Mouse (Mus musculus) lung, embryonic 14.5 days (tissue): Measurements from ENCODE around the gene Sergef. TPM values are rescaled to one million over a fixed set of nuclear protein-coding genes. Genes with fewer than 3 reads are reported as not detected.
A peak's percentile ranks its signal among the peaks of the same experiment; 100 is the strongest.

ENCODE experiments used
- ATAC-seq: fragments of 200-750 bp; cut with Nextera tagmentation; 2 replicates; pipeline ENCODE4 v1.8.0; 2017; ENCODE audit warnings: mild to moderate bottlenecking, moderate TSS enrichment, moderate library complexity; ENCODE audit not compliant: insufficient read depth
- DNase-seq: peaks from one replicate; pipeline ENCODE4 v3.0.0-alpha.2; 2015
- H3K27ac ChIP-seq: fragments of 300-500 bp; sonication (generic); 2 replicates; pipeline ENCODE4 v1.5.1; 2014; ENCODE audit warnings: low read depth, mild to moderate bottlenecking, moderate library complexity
- H3K27me3 ChIP-seq: fragments of 300-500 bp; sonication (generic); 2 replicates; pipeline ENCODE4 v1.6.1; 2014; ENCODE audit warnings: low read length, control low read depth; ENCODE audit not compliant: insufficient read depth
- H3K36me3 ChIP-seq: fragments of 300-500 bp; sonication (generic); 2 replicates; pipeline ENCODE4 v1.6.1; 2014; ENCODE audit warnings: control low read depth; ENCODE audit not compliant: insufficient read depth
- H3K4me1 ChIP-seq: fragments of 300-500 bp; sonication (generic); 2 replicates; pipeline ENCODE4 v1.6.1; 2014; ENCODE audit warnings: antibody characterized with exemption, control low read depth; ENCODE audit not compliant: insufficient read depth
- H3K4me2 ChIP-seq: fragments of 300-500 bp; sonication (generic); 2 replicates; pipeline ENCODE4 v1.6.1; 2014; ENCODE audit warnings: mild to moderate bottlenecking
- H3K4me3 ChIP-seq: fragments of 300-500 bp; sonication (generic); 2 replicates; pipeline ENCODE4 v1.5.1; 2014; ENCODE audit warnings: low read depth, low read length
- H3K9ac ChIP-seq: fragments of 300-500 bp; sonication (generic); 2 replicates; pipeline ENCODE4 v1.6.1; 2014
- H3K9me3 ChIP-seq: fragments of 300-500 bp; sonication (generic); 2 replicates; pipeline ENCODE4 v1.6.1; 2016; ENCODE audit warnings: low read depth, low read length, control low read depth
- CTCF ChIP-seq: IDR thresholded peaks from 2 replicates; pipeline ENCODE4 v1.5.1; 2016; ENCODE audit warnings: antibody characterized with exemption, low read depth
- WGBS: fragments of 180-500 bp; shearing (Covaris S2); extraction: QIAGEN DNeasy Blood & Tissue Kit; methylation state at CpG from one replicate; pipeline ENCODE4 v1.1.7; 2014; 5-methylcytosine and 5-hydroxymethylcytosine counted together
- polyA plus RNA-seq: library from polyadenylated mRNA; unstranded; fragments of >200 nt; fragmentation: Nextera tagmentation; extraction: Ambion mirVana; gene quantifications from 2 replicates; pipeline ENCODE4 v1.2.1, GENCODE M21; 2014

Gene Sergef
- polyA plus RNA-seq, 1 experiment from 2014 or later = 12.7 TPM

DNA sequence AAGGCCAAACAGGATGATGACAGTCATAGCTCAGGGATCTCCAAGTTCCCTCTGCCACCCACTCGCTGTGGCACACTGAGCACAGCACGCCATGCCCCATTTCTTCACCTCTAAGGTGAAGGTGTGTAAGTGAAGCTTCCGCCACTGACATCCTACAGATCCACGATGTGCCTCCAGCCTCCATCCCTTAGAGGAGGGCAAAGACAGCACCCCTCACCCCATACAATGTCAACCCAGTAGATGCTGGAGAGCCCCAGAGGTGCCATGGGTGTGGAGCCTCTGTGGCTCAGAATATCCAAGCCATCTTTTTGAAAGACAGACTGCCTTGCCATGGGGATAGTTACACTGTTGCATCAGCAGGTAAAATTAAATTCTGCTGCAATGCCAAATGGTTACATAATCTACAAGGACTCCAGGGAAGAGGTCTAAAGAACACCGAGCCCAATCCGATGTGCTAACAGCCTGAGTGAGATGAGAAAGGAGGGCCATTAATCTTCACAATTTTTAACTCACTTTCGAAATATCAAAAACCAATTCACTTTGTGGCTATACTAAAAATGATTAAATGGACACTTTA lies 23.1 kb downstream of the Sergef start:
- Histone ChIP-seq H3K9me3 (no peaks in the 10 kb centered on the region), H3K27me3 (no peaks in the 10 kb centered on the region), H3K27ac (no peak overlapping the region), H3K4me3 (no peak overlapping the region), H3K4me2 (no peak overlapping the region), H3K9ac (no peak overlapping the region), H3K36me3 (no peaks in the 10 kb centered on the region), H3K4me1 (peaks cover 8% of the 10 kb centered on the region; the same call in 1 of the 2 replicates)
- WGBS = 81% methylated on average over 7 of the region's 7 CpGs
- ATAC-seq (no peak), DNase-seq (no peak)
- no peak for TF ChIP-seq CTCF

DNA sequence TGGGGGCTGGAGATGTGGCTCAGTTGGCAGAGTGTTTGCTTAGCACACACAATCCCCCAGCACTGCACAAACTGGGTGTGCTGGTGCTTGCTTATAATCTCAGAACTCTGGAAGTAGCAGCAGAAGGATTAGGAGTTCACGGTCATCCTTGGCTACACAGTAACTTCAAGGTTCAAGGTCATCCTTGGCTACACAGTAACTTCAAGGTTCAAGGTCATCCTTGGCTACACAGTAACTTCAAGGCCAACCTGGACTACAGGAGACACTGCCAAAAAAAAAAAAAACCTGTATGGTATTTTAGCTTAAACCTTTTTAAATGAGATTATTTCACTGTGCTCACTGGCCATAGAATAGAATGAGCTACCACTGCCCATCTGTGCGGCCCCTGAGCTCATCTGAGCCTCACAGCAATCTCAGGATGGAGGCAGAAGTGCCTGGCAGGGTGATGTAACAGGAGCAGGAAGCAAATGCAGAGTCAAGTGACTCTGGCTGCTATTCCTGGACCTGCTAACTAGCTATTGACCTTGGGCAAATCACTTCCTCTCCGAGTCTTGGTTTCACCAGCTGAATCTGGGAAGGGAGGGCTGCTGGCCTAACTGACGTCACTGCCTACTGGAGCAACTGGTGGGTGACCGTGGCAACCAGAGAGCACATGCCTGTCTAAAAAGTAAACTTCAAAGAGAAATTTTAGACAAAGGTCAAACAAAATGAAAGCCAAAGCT lies 24.2 kb downstream of the Sergef start:
- DNase-seq = peak; percentile 55

DNA sequence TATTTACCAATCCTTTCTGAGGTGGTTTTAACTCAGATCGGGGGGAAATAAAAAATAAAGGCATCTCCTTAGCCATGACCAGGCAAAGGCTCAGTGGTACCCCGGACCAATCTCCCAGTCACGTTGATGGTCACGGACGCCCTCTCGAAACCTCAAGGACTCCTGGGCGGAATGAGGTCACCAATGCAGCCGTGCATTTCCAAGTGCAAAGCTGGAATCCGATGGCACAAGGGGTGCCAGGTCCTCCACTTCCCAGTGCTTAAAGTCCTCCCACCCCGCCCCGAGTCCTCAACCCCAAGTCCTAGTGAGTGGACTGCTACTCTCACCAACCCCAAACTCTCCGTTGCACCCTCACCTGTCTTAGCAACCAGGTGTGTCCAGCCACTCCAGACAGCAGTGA lies 25.3 kb downstream of the Sergef start:
- WGBS = 74% methylated on average over 12 of the region's 12 CpGs
- ATAC-seq (no peak), DNase-seq (no peak)
- H3K9ac ChIP-seq = no peak overlapping the region
- no peaks in the 10 kb centered on the region for H3K36me3 ChIP-seq
- no peak overlapping the region for H3K4me3 ChIP-seq
- H3K27me3 ChIP-seq = no peaks in the 10 kb centered on the region
- H3K27ac ChIP-seq = no peak overlapping the region; the same call in 1 of the 2 replicates
- TF ChIP-seq CTCF = no peak
- H3K9me3 ChIP-seq = no peaks in the 10 kb centered on the region
- peaks cover 8% of the 10 kb centered on the region; the same call in 1 of the 2 replicates for H3K4me1 ChIP-seq
- no peak overlapping the region for H3K4me2 ChIP-seq

More for the DNA sequence above, 24.2 kb downstream of the Sergef start:
- no peaks in the 10 kb centered on the region for H3K36me3 ChIP-seq
- no peak overlapping the region for H3K4me3 ChIP-seq
- no peaks in the 10 kb centered on the region for H3K9me3 ChIP-seq
- H3K27me3 ChIP-seq = no peaks in the 10 kb centered on the region
- WGBS = 42% methylated on average over 5 of the region's 5 CpGs
- peak overlapping the region; percentile 12; the same call in 1 of the 2 replicates for H3K27ac ChIP-seq
- peaks cover 8% of the 10 kb centered on the region; the same call in 1 of the 2 replicates for H3K4me1 ChIP-seq
- H3K9ac ChIP-seq = no peak overlapping the region
- ATAC-seq = peak; percentile 35; the same call in 1 of the 2 replicates
- no peak for TF ChIP-seq CTCF
- no peak overlapping the region for H3K4me2 ChIP-seq

DNA sequence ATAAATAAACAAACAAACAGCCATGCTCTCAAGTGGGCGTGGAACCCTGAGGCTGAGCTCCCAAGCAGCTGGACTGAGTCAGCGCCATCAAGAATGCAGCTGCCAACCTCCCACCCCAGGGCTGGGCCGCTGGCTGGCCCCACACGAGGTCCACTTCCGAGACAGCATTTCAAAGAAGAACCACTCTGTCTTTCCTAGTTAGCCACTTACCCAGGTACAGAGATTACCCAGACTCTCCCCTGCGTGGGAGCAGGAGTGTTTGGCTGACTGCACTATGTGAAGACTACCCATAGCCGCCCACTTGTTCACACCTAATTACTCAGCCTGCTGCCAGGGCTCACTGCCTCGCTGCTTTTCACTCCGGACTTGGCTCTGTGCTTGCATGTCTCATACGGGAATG lies 26.5 kb downstream of the Sergef start:
- peak; percentile 71 for DNase-seq
- TF ChIP-seq CTCF = no peak
- H3K27me3 ChIP-seq = no peaks in the 10 kb centered on the region
- no peak overlapping the region for H3K4me2 ChIP-seq
- H3K4me1 ChIP-seq = peaks cover 8% of the 10 kb centered on the region; the same call in 1 of the 2 replicates
- no peak overlapping the region for H3K27ac ChIP-seq
- no peak overlapping the region for H3K4me3 ChIP-seq
- peak; percentile 60 for ATAC-seq
- H3K9ac ChIP-seq = no peak overlapping the region
- H3K36me3 ChIP-seq = no peaks in the 10 kb centered on the region
- WGBS = 40% methylated on average over 10 of the region's 10 CpGs
- H3K9me3 ChIP-seq = no peaks in the 10 kb centered on the region

DNA sequence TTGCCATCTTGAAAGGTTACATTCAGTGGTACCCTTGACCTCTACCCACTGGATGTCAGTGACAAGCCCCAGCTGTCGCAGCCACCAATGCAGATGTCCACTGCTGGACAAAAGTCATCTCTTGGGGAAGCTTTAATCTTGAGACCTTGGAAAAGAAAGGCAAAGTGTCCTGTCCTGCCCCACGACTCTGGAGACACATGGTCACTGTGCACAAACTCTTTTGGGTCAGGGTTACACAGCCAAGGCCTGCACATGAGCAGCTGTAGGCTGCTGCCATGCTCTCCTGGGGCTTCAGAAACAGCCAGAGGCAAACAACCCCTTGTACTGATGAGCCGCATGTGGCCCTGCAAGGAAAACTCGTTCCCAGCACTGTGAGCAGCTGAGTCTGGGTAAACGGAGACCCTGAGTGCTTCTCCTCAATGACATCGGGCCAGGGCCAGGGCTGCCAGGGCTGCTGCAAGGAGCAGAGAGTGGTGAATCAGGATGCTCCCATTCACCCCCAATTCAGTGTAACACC lies 27.1 kb downstream of the Sergef start:
- Histone ChIP-seq H3K4me1 (peaks cover 8% of the 10 kb centered on the region; the same call in 1 of the 2 replicates), H3K9ac (no peak overlapping the region), H3K9me3 (no peaks in the 10 kb centered on the region), H3K27ac (no peak overlapping the region; the same call in 1 of the 2 replicates), H3K4me3 (no peak overlapping the region), H3K36me3 (no peaks in the 10 kb centered on the region), H3K4me2 (no peak overlapping the region), H3K27me3 (no peaks in the 10 kb centered on the region)
- WGBS = 59% methylated on average over 6 of the region's 6 CpGs
- TF ChIP-seq CTCF = no peak
- ATAC-seq (no peak), DNase-seq (no peak)

DNA sequence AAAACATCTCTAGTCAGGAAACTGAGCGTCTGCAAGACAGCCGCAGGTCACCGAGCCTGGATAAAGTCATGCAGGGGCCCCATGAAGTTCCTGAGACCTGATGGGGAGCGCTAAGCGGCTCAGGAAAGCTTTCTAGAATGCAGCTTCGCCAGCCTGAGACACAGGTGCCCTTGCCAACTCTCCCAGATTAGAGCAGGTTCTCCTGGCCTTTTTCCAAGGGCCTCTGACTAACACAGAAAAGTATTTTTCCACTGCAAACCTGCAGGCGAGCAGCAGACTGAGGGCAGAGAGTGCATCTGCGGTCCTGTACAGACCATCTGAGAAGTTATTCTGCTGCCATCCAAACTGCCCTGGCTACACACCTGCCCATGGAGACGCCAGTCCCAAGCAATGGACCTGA lies 27.6 kb downstream of the Sergef start:
- DNase-seq (peak; percentile 73), ATAC-seq (no peak)
- H3K4me2 ChIP-seq = no peak overlapping the region
- 62% methylated on average over 9 of the region's 9 CpGs for WGBS
- no peaks in the 10 kb centered on the region for H3K36me3 ChIP-seq
- no peaks in the 10 kb centered on the region for H3K9me3 ChIP-seq
- no peak overlapping the region for H3K4me3 ChIP-seq
- TF ChIP-seq CTCF = no peak
- peak overlapping the region; percentile 6; the same call in 1 of the 2 replicates for H3K27ac ChIP-seq
- no peaks in the 10 kb centered on the region for H3K27me3 ChIP-seq
- peaks cover 8% of the 10 kb centered on the region; the same call in 1 of the 2 replicates for H3K4me1 ChIP-seq
- H3K9ac ChIP-seq = no peak overlapping the region

DNA sequence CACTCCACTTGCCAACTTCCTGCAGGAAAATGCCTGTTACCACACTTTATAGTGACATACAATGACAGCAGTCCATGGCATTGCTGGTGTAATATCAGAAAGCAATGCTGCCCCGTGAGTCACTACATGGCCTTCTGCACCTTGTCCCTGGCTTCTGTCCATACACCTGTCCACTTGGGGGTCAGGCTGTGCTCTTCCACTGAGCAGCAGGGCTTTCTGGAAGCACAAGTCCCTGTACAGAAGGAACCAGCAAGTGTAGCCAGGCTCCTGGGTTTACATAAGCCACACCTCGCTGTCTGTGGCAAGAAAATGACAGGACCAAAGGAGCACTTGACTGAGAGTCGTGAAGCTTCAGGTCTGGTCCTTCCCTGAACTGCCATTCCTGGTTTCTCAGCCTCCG lies 30.3 kb downstream of the Sergef start:
- no peaks in the 10 kb centered on the region for H3K27me3 ChIP-seq
- DNase-seq (no peak), ATAC-seq (no peak)
- no peaks in the 10 kb centered on the region for H3K36me3 ChIP-seq
- H3K9me3 ChIP-seq = no peaks in the 10 kb centered on the region
- no peak overlapping the region for H3K4me3 ChIP-seq
- TF ChIP-seq CTCF = no peak
- peaks cover 8% of the 10 kb centered on the region; the same call in 1 of the 2 replicates for H3K4me1 ChIP-seq
- H3K27ac ChIP-seq = no peak overlapping the region
- 78% methylated on average over 4 of the region's 4 CpGs for WGBS
- H3K4me2 ChIP-seq = no peak overlapping the region
- no peak overlapping the region for H3K9ac ChIP-seq
